Mouse (Mus musculus) limb, embryonic 15.5 days (tissue): Measurements from ENCODE around the gene Cpeb4. TPM values are rescaled to one million over a fixed set of nuclear protein-coding genes. Genes with fewer than 3 reads are reported as not detected.
"Not testable (repeated sequence)": the region's sequence is repeated elsewhere in the genome, so short reads cannot be mapped to it uniquely, and the experiment has no call there.

ENCODE experiments used
- ATAC-seq: fragments of 200-750 bp; cut with Nextera tagmentation; 2 replicates; pipeline ENCODE4 v1.8.0; 2017; ENCODE audit warnings: low read depth, moderate TSS enrichment; ENCODE audit not compliant: insufficient number of reproducible peaks, low FRiP score, low TSS enrichment
- H3K27ac ChIP-seq: fragments of 300-500 bp; sonication (generic); 2 replicates; pipeline ENCODE4 v1.5.1; 2015; ENCODE audit warnings: moderate library complexity, mild to moderate bottlenecking, inconsistent platforms
- H3K27me3 ChIP-seq: fragments of 300-500 bp; sonication (generic); 2 replicates; pipeline ENCODE4 v1.6.1; 2015; ENCODE audit warnings: inconsistent platforms
- H3K36me3 ChIP-seq: fragments of 300-500 bp; sonication (generic); 2 replicates; pipeline ENCODE4 v1.6.1; 2015; ENCODE audit warnings: inconsistent platforms
- H3K4me1 ChIP-seq: fragments of 300-500 bp; sonication (generic); 2 replicates; pipeline ENCODE4 v1.6.1; 2015; ENCODE audit warnings: inconsistent platforms
- H3K4me2 ChIP-seq: fragments of 300-500 bp; sonication (generic); 2 replicates; pipeline ENCODE4 v1.6.1; 2015; ENCODE audit warnings: mild to moderate bottlenecking, inconsistent platforms
- H3K4me3 ChIP-seq: fragments of 300-500 bp; sonication (generic); 2 replicates; pipeline ENCODE4 v1.5.1; 2015; ENCODE audit warnings: mild to moderate bottlenecking, inconsistent platforms
- H3K9ac ChIP-seq: fragments of 300-500 bp; sonication (generic); 2 replicates; pipeline ENCODE4 v1.6.1; 2015; ENCODE audit warnings: inconsistent platforms
- H3K9me3 ChIP-seq: fragments of 300-500 bp; sonication (generic); 2 replicates; pipeline ENCODE4 v1.6.1; 2016; ENCODE audit warnings: inconsistent platforms
- WGBS: fragments of 180-500 bp; shearing (Covaris S2); methylation state at CpG from one replicate; pipeline ENCODE4 v1.1.7; 2015; 5-methylcytosine and 5-hydroxymethylcytosine counted together
- polyA plus RNA-seq: library from polyadenylated mRNA; unstranded; fragments of >200 nt; fragmentation: Nextera tagmentation; extraction: Ambion mirVana; gene quantifications from 2 replicates; pipeline ENCODE4 v1.2.1, GENCODE M21; 2015

The Cpeb4 gene
- polyA plus RNA-seq, 1 experiment from 2014 or later, result 3.2 TPM

- ATAC-seq, result no peak
- Histone ChIP-seq H3K36me3 (no peaks in the 10 kb centered on the region), H3K9ac (no peak overlapping the region), H3K4me2 (no peak overlapping the region), H3K27me3 (no peaks in the 10 kb centered on the region), H3K27ac (no peak overlapping the region), H3K4me1 (no peaks in the 10 kb centered on the region), H3K9me3 (no peaks in the 10 kb centered on the region), H3K4me3 (no peak overlapping the region)
Measured at GRCm38 (mm10) chr11:31960071-31960470, 88.1 kb downstream of the Cpeb4 start.

DNA sequence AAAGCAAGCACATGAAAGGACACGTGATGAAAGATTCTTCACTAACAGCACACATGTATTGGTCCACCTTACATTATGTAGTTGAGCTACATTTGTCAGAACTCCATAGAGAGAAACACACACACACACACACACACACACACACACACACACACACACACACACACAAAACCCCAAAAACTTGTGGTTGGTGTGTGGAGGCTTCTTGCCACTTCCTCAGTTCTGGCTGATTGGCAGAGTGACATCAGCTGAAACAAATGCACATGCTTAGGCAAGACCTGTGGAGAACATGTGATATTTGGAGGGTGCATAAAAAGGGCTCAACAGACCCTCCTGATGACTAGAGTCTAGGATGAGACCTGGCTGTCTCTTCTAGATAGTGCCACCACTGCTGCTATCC lies 92.0 kb downstream of the Cpeb4 start:
- Histone ChIP-seq H3K4me1 (peaks cover 4% of the 10 kb centered on the region; the same call in 1 of the 2 replicates), H3K9ac (no peak overlapping the region), H3K4me3 (no peak overlapping the region), H3K27ac (no peak overlapping the region), H3K4me2 (no peak overlapping the region), H3K27me3 (no peaks in the 10 kb centered on the region), H3K36me3 (no peaks in the 10 kb centered on the region), H3K9me3 (no peaks in the 10 kb centered on the region)
- 100% methylated on average over 1 of the region's 1 CpGs for WGBS
- ATAC-seq, result no peak

DNA sequence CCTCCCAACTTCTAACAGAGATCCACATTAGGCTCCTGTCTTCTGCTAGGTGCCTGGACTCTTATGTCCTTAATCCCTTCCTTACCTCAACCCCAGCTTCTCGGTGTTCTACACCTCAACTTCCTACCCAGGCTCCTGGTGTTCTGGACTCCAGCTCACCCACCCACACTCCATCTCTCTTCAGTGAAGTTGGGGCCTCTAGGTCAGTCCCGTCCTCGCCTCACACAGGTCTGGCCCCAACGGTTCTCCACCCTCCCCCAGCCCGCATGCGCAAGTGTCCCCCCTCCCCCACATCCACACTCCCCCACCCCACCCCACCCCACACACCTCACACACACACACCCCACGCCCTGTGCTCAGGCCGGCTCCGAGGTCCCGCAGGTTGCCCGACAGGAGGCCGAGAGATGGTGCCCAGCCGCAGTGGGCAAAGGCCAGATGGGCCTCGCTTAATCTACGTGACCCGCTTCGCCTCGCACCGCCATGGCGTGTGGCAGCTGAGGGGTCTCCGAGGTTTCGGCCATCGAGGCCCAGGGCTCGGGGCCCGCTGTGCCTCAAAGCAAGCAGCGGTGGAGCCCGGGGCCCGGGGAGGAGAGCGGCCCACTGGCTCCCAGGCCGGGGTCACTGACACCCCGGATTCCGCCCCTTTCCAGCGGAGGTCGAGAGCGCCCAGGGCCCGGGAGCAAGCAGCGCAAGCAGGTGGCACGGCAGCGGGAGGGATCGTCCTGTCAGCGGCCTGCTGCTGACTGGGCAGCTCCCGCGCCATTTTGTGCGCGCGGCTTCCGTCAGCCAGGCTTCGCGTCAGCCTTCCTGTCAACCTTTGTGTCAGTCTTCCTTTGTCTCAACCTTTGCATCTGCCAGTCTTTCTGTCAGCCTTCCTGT lies 93.5 kb downstream of the Cpeb4 start, which contains the start of gene 4930524B15Rik:
Gene 4930524B15Rik, plus strand, starts transcription at position 337 of the 879 bp plus-strand sequence.
- H3K27ac ChIP-seq, result no peak within 1 kb of the TSS
- peak within 1 kb of the TSS; percentile 31 for H3K4me3 ChIP-seq
- ATAC-seq, result no peak
- no peaks in the 10 kb centered on the region for H3K27me3 ChIP-seq
- H3K9me3 ChIP-seq, result no peaks in the 10 kb centered on the region
- 45% methylated on average over 49 of the region's 49 CpGs for WGBS
- H3K36me3 ChIP-seq, result no peaks in the 10 kb centered on the region
- peak within 1 kb of the TSS; percentile 56 for H3K4me2 ChIP-seq
- peaks cover 4% of the 10 kb centered on the region; the same call in 1 of the 2 replicates for H3K4me1 ChIP-seq
- no peak within 1 kb of the TSS for H3K9ac ChIP-seq

GRCm38 (mm10) chr11:31974132-31974531 lies 102.1 kb downstream of the Cpeb4 start:
- H3K9me3 ChIP-seq, result no peaks in the 10 kb centered on the region
- 79% methylated on average over 4 of the region's 4 CpGs for WGBS
- H3K9ac ChIP-seq, result no peak overlapping the region
- no peak for ATAC-seq
- H3K4me2 ChIP-seq, result no peak overlapping the region
- no peak overlapping the region for H3K27ac ChIP-seq
- H3K4me1 ChIP-seq, result no peaks in the 10 kb centered on the region
- no peaks in the 10 kb centered on the region for H3K36me3 ChIP-seq
- no peaks in the 10 kb centered on the region for H3K27me3 ChIP-seq
- H3K4me3 ChIP-seq, result no peak overlapping the region

DNA sequence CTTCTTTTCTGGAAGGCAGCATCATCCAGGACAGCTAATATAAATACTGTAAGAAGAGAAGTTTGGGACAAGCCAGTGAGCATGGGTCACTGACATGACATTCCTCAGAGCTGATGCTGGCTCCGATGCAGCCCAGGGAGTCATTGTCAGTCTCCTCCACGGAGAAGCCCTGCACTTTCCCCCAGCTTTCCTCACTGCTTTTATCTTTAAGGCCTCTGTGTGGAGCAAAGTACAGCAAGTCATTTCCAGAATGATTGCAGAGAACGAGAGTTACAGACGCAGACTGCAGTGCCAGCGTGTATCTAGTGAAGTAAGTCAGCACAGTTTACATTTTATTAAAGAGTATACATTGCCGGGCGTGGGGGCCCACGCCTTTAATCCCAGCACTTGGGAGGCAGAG lies 102.8 kb downstream of the Cpeb4 start:
- WGBS, result 59% methylated on average over 8 of the region's 8 CpGs
- no peak for ATAC-seq
- no peaks in the 10 kb centered on the region for H3K4me1 ChIP-seq

DNA sequence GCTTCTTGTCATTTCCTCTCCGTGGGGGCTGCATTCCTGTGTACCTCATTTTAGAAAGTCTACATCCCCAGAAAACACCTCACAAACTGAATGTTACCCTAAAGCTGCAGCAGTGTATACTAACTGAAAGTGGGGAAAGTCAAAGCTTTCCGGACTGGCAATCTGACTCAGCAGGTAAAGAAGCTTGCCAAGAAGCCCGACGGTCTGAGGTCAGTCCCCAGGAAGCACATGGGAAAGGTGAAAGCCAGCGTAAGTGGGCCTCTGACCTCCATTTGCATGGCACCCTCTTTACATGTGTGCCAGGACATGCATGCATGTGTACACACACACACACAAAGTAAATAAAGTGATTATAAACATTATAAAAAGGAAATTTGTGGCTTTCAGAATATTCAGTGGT lies 103.7 kb downstream of the Cpeb4 start:
- no peak overlapping the region for H3K9ac ChIP-seq
- no peak overlapping the region for H3K4me3 ChIP-seq
- H3K4me1 ChIP-seq, result no peaks in the 10 kb centered on the region
- WGBS, result 80% methylated on average over 5 of the region's 5 CpGs
- no peaks in the 10 kb centered on the region for H3K9me3 ChIP-seq
- H3K4me2 ChIP-seq, result no peak overlapping the region
- ATAC-seq, result no peak
- H3K27me3 ChIP-seq, result no peaks in the 10 kb centered on the region
- no peaks in the 10 kb centered on the region for H3K36me3 ChIP-seq
- H3K27ac ChIP-seq, result no peak overlapping the region

More for the DNA sequence above, 102.8 kb downstream of the Cpeb4 start:
- Histone ChIP-seq H3K9me3 (no peaks in the 10 kb centered on the region), H3K27me3 (no peaks in the 10 kb centered on the region), H3K9ac (no peak overlapping the region), H3K4me2 (no peak overlapping the region), H3K4me3 (no peak overlapping the region), H3K36me3 (no peaks in the 10 kb centered on the region), H3K27ac (no peak overlapping the region)

- H3K9ac ChIP-seq, result no peak overlapping the region
- H3K27ac ChIP-seq, result no peak overlapping the region
- no peaks in the 10 kb centered on the region for H3K9me3 ChIP-seq
- H3K4me3 ChIP-seq, result no peak overlapping the region
- no peaks in the 10 kb centered on the region for H3K36me3 ChIP-seq
- WGBS, result 69% methylated on average over 5 of the region's 5 CpGs
- H3K4me2 ChIP-seq, result no peak overlapping the region
- H3K4me1 ChIP-seq, result no peaks in the 10 kb centered on the region
- ATAC-seq, result no peak
- no peaks in the 10 kb centered on the region for H3K27me3 ChIP-seq
Measured at GRCm38 (mm10) chr11:31976137-31976536, 104.1 kb downstream of the Cpeb4 start.

DNA sequence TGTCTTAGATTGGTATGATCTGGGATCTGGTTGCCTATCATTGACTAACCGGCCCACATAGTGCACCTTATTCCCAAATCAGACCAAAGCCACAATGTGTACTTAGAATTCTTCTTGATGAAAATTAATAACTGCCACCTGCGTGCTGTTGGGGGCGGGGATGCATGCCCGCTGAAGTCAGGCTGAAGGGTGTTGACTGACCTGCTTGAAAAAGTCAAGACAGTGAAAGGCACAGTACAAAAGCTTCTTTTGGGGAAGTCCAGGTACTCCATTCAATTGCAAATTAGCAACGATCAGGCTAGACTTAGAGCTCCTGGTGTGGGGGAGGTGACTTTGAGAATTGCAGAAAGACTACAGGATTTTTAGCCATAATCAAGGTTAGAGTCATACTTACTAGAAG lies 108.1 kb downstream of the Cpeb4 start:
- not testable (repeated sequence) for ATAC-seq, H3K4me1 ChIP-seq, H3K4me3 ChIP-seq, H3K4me2 ChIP-seq, H3K9ac ChIP-seq, H3K27me3 ChIP-seq, H3K27ac ChIP-seq, H3K36me3 ChIP-seq, H3K9me3 ChIP-seq
- 92% methylated on average over 5 of the region's 5 CpGs for WGBS

- 86% methylated on average over 7 of the region's 7 CpGs for whole genome bisulfite sequencing
- H3K4me3 ChIP-seq, result no peak overlapping the region
- no peaks in the 10 kb centered on the region for H3K9me3 ChIP-seq
- H3K9ac ChIP-seq, result no peak overlapping the region
- no peaks in the 10 kb centered on the region for H3K4me1 ChIP-seq
- ATAC-seq, result no peak
- no peak overlapping the region for H3K27ac ChIP-seq
- no peak overlapping the region for H3K4me2 ChIP-seq
- no peaks in the 10 kb centered on the region for H3K36me3 ChIP-seq
- H3K27me3 ChIP-seq, result no peaks in the 10 kb centered on the region
Measured at GRCm38 (mm10) chr11:31981830-31982229, 109.8 kb downstream of the Cpeb4 start.

GRCm38 (mm10) chr11:31982247-31982943 lies 110.4 kb downstream of the Cpeb4 start:
- not testable (repeated sequence) for H3K4me3 ChIP-seq, ATAC-seq, H3K9me3 ChIP-seq, H3K9ac ChIP-seq, H3K27me3 ChIP-seq, H3K4me2 ChIP-seq, H3K4me1 ChIP-seq, H3K36me3 ChIP-seq, H3K27ac ChIP-seq
- WGBS, result 85% methylated on average over 13 of the region's 13 CpGs

GRCm38 (mm10) chr11:31983249-31983648 lies 111.2 kb downstream of the Cpeb4 start:
- no peak for ATAC-seq
- Histone ChIP-seq H3K4me2 (no peak overlapping the region), H3K9ac (no peak overlapping the region)

DNA sequence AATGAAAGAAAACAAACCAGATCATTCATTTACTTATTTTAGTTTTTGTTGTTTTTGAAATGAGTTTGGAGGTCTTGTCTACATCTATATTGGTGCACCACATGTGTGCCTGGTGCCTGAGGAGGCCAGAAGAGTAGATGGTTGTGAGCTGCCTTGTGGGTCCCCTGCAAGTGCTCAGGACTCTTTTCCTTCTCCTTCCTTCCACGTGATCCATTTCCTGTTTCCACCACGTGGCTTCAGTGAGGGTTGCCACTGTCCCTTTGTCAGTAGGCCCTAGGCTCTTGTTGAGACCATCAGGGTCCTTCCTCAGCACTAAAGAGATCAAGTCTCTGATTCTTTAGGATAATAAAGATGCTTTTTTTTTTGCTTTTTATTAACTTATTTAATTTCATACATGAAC lies 112.8 kb downstream of the Cpeb4 start:
- H3K4me1 ChIP-seq, result no peaks in the 10 kb centered on the region
- H3K27me3 ChIP-seq, result no peaks in the 10 kb centered on the region
- H3K4me2 ChIP-seq, result no peak overlapping the region
- H3K9ac ChIP-seq, result no peak overlapping the region
- H3K36me3 ChIP-seq, result no peaks in the 10 kb centered on the region
- H3K9me3 ChIP-seq, result no peaks in the 10 kb centered on the region
- no peak for ATAC-seq
- no peak overlapping the region for H3K27ac ChIP-seq
- no peak overlapping the region for H3K4me3 ChIP-seq
- 54% methylated on average over 2 of the region's 2 CpGs for WGBS

More at GRCm38 (mm10) chr11:31983249-31983648, 111.2 kb downstream of the Cpeb4 start:
- Histone ChIP-seq H3K4me1 (no peaks in the 10 kb centered on the region), H3K9me3 (no peaks in the 10 kb centered on the region), H3K27me3 (no peaks in the 10 kb centered on the region), H3K4me3 (no peak overlapping the region), H3K27ac (no peak overlapping the region), H3K36me3 (no peaks in the 10 kb centered on the region)
